Mouse (Mus musculus): ENCODE measurements at regions not wholly inside any gene's neighbourhood (a gene's known extent, or its start where the extent isn't known, plus 50 kb on each side); places are given as distances from the start of the nearest gene placed in this dataset.

- WGBS = 56% methylated on average over 6 of the region's 6 CpGs
- TF ChIP-seq EP300 (IDR thresholded peaks at IDR 0.05) (no peak), CTCF (IDR thresholded peaks at IDR 0.05) (no peak)
- no peaks in the 10 kb centered on the region for H3K9me3 ChIP-seq (ENCODE audit: low read length)
- no peaks in the 10 kb centered on the region for H3K36me3 ChIP-seq (ENCODE audit: insufficient read depth, low read length)
- H3K4me2 ChIP-seq (replicated peaks; ENCODE audit: low read depth, low read length) = no peak overlapping the region
- no peak overlapping the region for H3K9ac ChIP-seq (replicated peaks; ENCODE audit: low read depth)
- ATAC-seq (no peak), DNase-seq (ENCODE audit: low spot score) (peak; percentile 48)
- 0 out of 2 replicates have a peak overlapping the region, but pooled peaks have one; percentile 2 for H3K27ac ChIP-seq (ENCODE audit: low read length)
- no peaks in the 10 kb centered on the region for H3K27me3 ChIP-seq (replicated peaks; ENCODE audit: insufficient read depth, low read length)
- H3K4me3 ChIP-seq (ENCODE audit: low read depth, low read length) = no peak overlapping the region
- H3K4me1 ChIP-seq (ENCODE audit: insufficient read depth, low read depth, low read length) = peaks cover 4% of the 10 kb centered on the region; the same call in 1 of the 2 replicates
These were observed 157.8 kb upstream of the Irf2bp2 start for GRCm38 (mm10) chr8:126751416-126752140.

GRCm38 (mm10) chr8:126745992-126746775 is 152.4 kb upstream of the Irf2bp2 start:
- H3K4me1 ChIP-seq (ENCODE audit: insufficient read depth, low read depth, low read length) = no peaks in the 10 kb centered on the region
- ATAC-seq = no peak
- no peaks in the 10 kb centered on the region for H3K9me3 ChIP-seq (ENCODE audit: low read length)
- H3K4me3 ChIP-seq (ENCODE audit: low read depth, low read length) = no peak overlapping the region
- no peaks in the 10 kb centered on the region for H3K27me3 ChIP-seq (replicated peaks; ENCODE audit: insufficient read depth, low read length)
- DNase-seq (ENCODE audit: low spot score) = no peak
- 71% methylated on average over 18 of the region's 18 CpGs for WGBS
- no peak overlapping the region for H3K9ac ChIP-seq (replicated peaks; ENCODE audit: low read depth)
- no peak overlapping the region for H3K4me2 ChIP-seq (replicated peaks; ENCODE audit: low read depth, low read length)
- H3K36me3 ChIP-seq (ENCODE audit: insufficient read depth, low read length) = no peaks in the 10 kb centered on the region
- H3K27ac ChIP-seq (ENCODE audit: low read length) = no peak overlapping the region
- no peak for TF ChIP-seq CTCF (IDR thresholded peaks at IDR 0.05)
- TF ChIP-seq EP300 (IDR thresholded peaks at IDR 0.05) = no peak

- no peaks in the 10 kb centered on the region for H3K4me1 ChIP-seq (ENCODE audit: insufficient read depth, low read depth, low read length)
- H3K9ac ChIP-seq (replicated peaks; ENCODE audit: low read depth) = no peak overlapping the region
- DNase-seq (ENCODE audit: low spot score) (no peak), ATAC-seq (no peak)
- H3K4me3 ChIP-seq (ENCODE audit: low read depth, low read length) = no peak overlapping the region
- H3K9me3 ChIP-seq (ENCODE audit: low read length) = no peaks in the 10 kb centered on the region
- 54% methylated on average over 10 of the region's 10 CpGs for WGBS
- H3K27me3 ChIP-seq (replicated peaks; ENCODE audit: insufficient read depth, low read length) = no peaks in the 10 kb centered on the region
- no peak overlapping the region for H3K4me2 ChIP-seq (replicated peaks; ENCODE audit: low read depth, low read length)
- TF ChIP-seq EP300 (IDR thresholded peaks at IDR 0.05) (no peak), CTCF (IDR thresholded peaks at IDR 0.05) (no peak)
- H3K27ac ChIP-seq (ENCODE audit: low read length) = no peak overlapping the region
- no peaks in the 10 kb centered on the region for H3K36me3 ChIP-seq (ENCODE audit: insufficient read depth, low read length)
These were observed 151.1 kb upstream of the Irf2bp2 start for GRCm38 (mm10) chr8:126744747-126745382.

- Histone ChIP-seq H3K9me3 (ENCODE audit: low read length) (no peaks in the 10 kb centered on the region), H3K4me1 (ENCODE audit: insufficient read depth, low read depth, low read length) (no peaks in the 10 kb centered on the region), H3K4me2 (replicated peaks; ENCODE audit: low read depth, low read length) (no peak overlapping the region), H3K4me3 (ENCODE audit: low read depth, low read length) (no peak overlapping the region), H3K36me3 (ENCODE audit: insufficient read depth, low read length) (no peaks in the 10 kb centered on the region), H3K27ac (ENCODE audit: low read length) (no peak overlapping the region), H3K27me3 (replicated peaks; ENCODE audit: insufficient read depth, low read length) (no peaks in the 10 kb centered on the region), H3K9ac (replicated peaks; ENCODE audit: low read depth) (no peak overlapping the region)
- DNase-seq (ENCODE audit: low spot score) (no peak), ATAC-seq (no peak)
- no peak for TF ChIP-seq CTCF (IDR thresholded peaks at IDR 0.05)
- WGBS = 69% methylated on average over 9 of the region's 9 CpGs
These were observed 149.5 kb upstream of the Irf2bp2 start for GRCm38 (mm10) chr8:126743296-126743695.

GRCm38 (mm10) chr8:126742081-126742480 is 148.3 kb upstream of the Irf2bp2 start:
- no peak overlapping the region for H3K27ac ChIP-seq (ENCODE audit: low read length)
- TF ChIP-seq CTCF (IDR thresholded peaks at IDR 0.05) (no peak), EP300 (IDR thresholded peaks at IDR 0.05) (no peak)
- no peaks in the 10 kb centered on the region for H3K36me3 ChIP-seq (ENCODE audit: insufficient read depth, low read length)
- 66% methylated on average over 3 of the region's 3 CpGs for WGBS
- DNase-seq (ENCODE audit: low spot score) (no peak), ATAC-seq (no peak)
- H3K4me1 ChIP-seq (ENCODE audit: insufficient read depth, low read depth, low read length) = 0 out of 2 replicates have a peak, but pooled peaks cover 8% of the 10 kb centered on the region
- no peak overlapping the region for H3K4me3 ChIP-seq (ENCODE audit: low read depth, low read length)
- H3K9me3 ChIP-seq (ENCODE audit: low read length) = no peaks in the 10 kb centered on the region
- H3K9ac ChIP-seq (replicated peaks; ENCODE audit: low read depth) = no peak overlapping the region
- no peaks in the 10 kb centered on the region for H3K27me3 ChIP-seq (replicated peaks; ENCODE audit: insufficient read depth, low read length)
- H3K4me2 ChIP-seq (replicated peaks; ENCODE audit: low read depth, low read length) = no peak overlapping the region

- WGBS = 43% methylated on average over 3 of the region's 3 CpGs
- Histone ChIP-seq H3K9ac (replicated peaks; ENCODE audit: low read depth) (no peak overlapping the region), H3K27me3 (replicated peaks; ENCODE audit: insufficient read depth, low read length) (no peaks in the 10 kb centered on the region), H3K4me3 (ENCODE audit: low read depth, low read length) (no peak overlapping the region), H3K4me2 (replicated peaks; ENCODE audit: low read depth, low read length) (no peak overlapping the region), H3K9me3 (ENCODE audit: low read length) (no peaks in the 10 kb centered on the region), H3K36me3 (ENCODE audit: insufficient read depth, low read length) (no peaks in the 10 kb centered on the region), H3K4me1 (ENCODE audit: insufficient read depth, low read depth, low read length) (peaks cover 11% of the 10 kb centered on the region; the same call in 1 of the 2 replicates), H3K27ac (ENCODE audit: low read length) (peak overlapping the region; percentile 55)
- no peak for TF ChIP-seq CTCF (IDR thresholded peaks at IDR 0.05)
- peak; percentile 96 for TF ChIP-seq EP300 (IDR thresholded peaks at IDR 0.05)
- DNase-seq (ENCODE audit: low spot score) = peak; percentile 92
- ATAC-seq = peak; percentile 41
These were observed 147.2 kb upstream of the Irf2bp2 start for GRCm38 (mm10) chr8:126741031-126741430.
